Mouse (Mus musculus) mesoderm, embryonic 11.5 days (tissue): ENCODE measurements at regions not wholly inside any gene's neighbourhood (a gene's known extent, or its start where the extent isn't known, plus 50 kb on each side); places are given as distances from the start of the nearest gene placed in this dataset.

Experiments used
- DNase-seq: peaks from one replicate; pipeline ENCODE4 v3.0.0-alpha.2; 2012; ENCODE audit warnings: low read depth, low spot score

DNA sequence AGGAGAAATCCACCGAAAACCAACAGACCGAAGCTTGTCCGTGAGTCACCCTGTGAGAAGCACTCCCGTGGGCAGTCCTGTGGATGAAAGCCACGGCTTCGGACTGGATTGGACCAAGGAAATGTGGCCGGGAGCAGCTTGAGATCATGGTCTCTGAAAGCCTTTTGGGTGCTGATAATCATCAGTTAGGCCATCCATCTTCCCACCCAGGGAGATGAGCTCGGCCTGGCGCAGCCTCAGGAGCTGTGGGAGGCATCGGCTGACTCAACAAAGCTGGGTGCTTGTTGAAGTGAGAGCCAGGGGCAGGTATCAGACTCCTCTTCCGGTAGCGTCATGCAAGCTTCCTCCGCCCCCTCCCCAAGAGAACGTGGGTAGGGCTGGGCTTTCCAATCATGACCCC lies 582.2 kb upstream of the Gm19410 start:
- no peak for DNase-seq

GRCm38 (mm10) chr8:35185165-35185564 lies 580.4 kb upstream of the Gm19410 start:
- no peak for DNase-seq

DNA sequence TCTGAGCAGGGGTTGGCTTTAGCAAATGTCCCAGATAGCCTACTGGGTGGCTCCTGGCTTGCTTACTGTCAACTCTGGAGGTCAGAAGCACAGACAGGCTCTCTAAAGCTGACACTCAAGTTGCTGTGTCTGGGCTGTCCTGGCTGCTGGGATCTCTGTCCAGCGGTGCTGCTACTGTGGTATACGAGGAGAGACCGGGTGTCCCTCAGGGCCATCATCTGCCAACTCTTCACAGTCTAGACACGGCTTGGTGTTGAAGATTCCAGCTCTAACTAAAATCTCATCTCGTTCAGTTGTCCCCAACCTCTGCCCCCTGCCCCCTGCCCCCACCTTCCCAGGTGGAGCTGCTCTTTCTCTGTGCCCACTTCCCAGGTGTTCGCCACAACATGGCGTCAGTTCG lies 577.1 kb upstream of the Gm19410 start:
- DNase-seq = no peak

DNA sequence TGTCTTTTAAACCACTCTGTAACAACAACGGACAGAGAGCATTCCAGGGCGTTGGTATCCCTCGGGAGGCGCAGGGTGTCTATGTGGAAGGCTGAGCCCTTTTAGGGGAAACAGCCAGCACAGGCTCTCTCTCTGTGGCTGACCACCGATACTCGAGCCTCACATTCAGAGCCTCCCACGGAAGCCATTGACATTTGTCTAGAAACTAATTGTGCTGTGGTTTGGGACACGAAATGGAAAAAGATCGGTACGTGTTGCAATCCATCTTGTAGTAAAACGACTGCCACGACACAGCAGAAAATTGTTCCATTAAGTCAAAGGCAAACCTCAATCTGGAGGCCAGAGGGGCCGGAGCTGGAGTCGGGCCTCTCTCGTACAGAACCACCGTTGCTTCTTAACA lies 575.9 kb upstream of the Gm19410 start:
- no peak for DNase-seq

- no peak for DNase-seq
Observed at GRCm38 (mm10) chr8:35192515-35192914, 573.1 kb upstream of the Gm19410 start.

DNA sequence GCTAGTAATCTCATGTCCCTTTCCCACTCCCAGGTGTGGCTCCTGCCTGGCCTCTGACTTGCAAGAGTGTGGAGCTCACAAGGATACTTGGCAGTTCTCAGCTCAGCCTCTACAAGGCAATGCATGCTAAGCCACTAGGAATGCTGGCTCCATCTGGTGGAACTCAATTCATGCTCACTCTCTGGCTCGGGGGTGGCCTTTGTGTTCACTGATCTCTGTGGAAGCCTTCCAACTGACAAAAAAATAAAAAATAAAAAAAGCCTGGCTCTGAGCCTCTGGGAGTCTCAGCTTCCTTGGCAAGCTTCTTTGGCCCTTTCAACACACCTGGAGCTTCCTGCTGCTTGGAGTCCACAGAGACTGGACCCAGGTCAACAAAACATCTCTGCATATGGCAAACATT lies 571.8 kb upstream of the Gm19410 start:
- no peak for DNase-seq

DNA sequence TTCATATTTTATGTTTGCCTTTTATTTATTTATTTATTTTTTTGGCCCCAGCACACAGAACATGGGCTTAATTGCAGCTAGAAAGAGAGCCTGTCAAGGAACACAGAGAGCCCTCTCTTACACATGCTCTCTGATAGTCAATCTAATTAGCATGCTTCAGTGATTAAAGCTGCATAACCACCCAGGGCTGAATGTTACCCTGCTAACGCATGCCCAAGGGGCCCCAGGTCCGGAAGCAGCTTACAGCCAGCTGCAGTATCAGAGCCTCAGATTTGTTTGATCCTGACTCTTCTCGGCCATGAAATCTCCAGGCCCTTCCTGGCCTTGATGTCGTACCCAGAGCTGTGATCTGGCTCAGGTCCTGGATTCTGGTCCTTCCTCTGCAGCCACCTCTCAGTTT lies 569.4 kb upstream of the Gm19410 start:
- DNase-seq = no peak

DNA sequence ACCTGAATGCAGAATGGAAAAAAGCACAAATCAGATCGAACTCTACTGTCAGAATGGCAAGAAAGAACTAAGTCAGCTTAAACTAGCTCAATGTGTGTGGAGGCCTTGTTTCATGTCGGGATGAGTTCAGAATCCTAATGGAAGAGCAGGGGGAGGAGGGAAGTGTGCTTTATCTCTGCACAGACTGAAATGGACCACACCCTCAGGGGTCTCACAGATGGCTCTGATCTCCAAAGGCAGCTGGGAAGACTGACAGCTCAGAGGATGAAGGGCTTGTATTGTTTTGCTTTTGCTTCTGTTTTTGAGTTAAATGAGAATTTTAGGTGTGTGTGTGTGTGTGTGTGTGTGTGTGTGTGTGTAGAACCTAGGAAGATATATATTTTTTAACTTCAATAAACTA lies 566.8 kb upstream of the Gm19410 start:
- DNase-seq = no peak

DNA sequence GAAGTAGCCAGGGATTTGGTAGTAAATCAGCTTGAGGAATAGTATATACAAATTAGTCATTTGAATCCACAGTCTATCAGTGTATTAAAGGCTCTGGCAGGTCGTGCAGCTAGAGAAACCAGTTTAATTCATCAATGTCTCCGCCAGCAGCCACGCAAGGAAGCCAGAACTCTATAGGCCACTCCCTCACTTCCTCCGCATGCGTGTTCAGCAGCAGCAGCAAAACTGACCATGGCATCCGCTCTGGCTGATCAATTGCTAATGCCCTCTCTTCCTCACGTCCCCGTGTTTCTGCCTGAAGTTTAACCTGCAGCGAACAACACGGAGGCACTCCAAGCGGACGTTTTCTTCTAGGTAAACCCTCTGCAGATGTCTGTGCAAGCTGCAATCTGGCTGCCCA lies 564.2 kb upstream of the Gm19410 start:
- no peak for DNase-seq

GRCm38 (mm10) chr8:35204971-35205370 lies 560.6 kb upstream of the Gm19410 start:
- DNase-seq = no peak

DNA sequence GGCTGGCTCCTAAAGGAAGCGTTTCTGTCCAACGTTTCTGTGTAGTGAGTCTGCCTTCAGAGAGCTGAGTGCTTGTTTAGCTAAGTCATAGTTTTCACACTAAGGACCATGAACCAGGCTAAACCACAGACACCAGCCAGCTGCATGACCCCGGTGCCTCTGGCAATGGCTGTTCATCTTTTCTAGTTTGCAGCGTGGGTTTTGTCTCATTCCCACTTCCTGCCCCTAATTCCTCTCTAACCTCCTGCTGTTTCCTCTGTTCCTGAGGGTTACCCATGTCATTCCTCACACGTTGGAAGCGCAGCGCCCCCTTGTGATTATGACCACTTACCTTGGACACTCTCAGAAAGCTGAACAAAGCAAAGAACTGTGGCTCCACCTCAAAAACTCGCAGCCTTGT lies 560.1 kb upstream of the Gm19410 start:
- peak; percentile 59 for DNase-seq

- DNase-seq = no peak
Observed at GRCm38 (mm10) chr8:35206271-35206670, 559.3 kb upstream of the Gm19410 start.

GRCm38 (mm10) chr8:35208357-35208756 lies 557.2 kb upstream of the Gm19410 start:
- no peak for DNase-seq

DNA sequence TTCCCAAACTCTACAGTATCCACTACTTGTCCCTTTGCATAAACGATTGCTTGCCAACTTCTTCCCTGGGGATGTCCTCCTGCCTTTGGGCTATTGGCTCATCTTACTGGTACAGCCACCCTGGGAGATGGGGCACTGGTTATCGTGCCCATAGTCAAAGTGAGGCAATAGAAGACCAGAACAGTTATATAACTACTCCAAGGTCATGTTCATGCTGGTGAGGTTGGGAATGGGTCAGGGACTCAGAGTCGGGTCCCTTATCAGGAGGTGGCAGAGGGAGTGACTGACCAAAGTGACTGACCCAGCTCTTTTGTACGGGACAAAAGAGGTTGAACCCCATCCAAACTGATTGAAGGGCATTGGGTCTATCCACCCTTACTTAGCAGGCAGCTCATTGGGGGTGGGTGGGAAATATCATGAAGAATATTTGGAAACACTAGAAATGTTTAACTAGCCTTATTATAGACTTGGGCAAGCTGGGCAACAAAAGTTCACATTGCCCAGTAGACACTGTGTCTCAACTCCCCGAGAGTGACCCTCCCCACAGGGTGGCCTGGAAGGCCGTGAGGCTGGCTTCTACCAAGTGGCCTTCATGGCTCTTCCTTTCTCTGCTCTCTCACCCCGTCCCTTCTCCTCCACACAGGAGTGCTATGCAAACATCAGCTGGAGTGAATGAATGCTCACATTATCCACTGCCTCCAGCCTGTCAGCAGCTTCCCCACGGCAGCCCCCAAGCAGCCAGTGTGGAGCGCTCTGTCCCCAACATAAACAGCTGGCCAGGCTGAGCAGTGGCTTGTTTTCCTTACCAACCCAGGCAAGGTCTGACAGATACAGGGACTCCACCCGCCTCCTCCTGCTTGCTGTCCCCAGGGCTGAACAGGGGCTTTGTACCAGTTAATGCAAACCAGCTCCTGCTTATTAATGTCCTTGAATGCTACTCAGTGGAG lies 553.8 kb upstream of the Gm19410 start:
- peak; percentile 41 for DNase-seq

GRCm38 (mm10) chr8:35213515-35213914 lies 552.1 kb upstream of the Gm19410 start:
- DNase-seq = no peak

DNA sequence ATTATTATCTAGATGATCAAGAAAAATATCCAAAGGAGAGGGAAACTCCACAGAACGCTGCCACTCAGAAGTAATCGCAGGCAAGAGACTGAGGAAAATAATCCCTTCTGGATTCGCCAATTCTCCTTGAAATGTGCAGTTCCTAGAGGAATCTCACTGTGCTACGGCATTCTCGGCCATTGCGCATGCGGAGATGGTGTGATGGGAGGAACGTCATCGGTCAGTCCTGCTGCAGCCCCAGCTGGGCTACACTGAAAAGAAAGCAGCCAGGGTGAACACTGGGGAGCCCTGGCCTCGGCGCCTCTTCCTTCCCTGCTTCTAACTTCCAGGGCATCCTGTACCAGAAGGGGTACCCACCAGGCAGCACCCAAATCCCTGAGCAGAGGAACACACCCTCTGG lies 548.0 kb upstream of the Gm19410 start:
- DNase-seq = no peak

DNA sequence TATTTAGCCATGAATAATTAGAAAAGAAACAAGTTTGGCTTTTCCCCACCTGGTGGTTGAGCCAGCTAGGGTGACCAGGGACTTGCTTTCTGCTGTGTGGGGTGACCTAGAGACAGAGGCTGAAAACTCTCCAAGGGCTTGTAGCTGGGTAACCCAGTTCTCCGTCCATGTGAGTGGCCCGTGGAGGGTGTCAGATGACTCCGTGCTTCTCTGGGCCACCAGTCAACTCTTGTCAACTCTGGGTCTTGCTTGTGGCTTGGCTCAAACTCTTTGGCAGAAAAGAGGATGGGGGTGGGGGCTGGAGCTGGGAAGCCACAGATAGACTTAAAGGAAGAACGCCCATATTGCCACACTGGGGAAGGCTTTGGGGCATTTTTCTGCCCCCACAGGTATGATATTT lies 547.3 kb upstream of the Gm19410 start:
- DNase-seq = no peak

- no peak for DNase-seq
Observed at GRCm38 (mm10) chr8:35224053-35224924, 541.3 kb upstream of the Gm19410 start.

GRCm38 (mm10) chr8:35224925-35225244 lies 540.7 kb upstream of the Gm19410 start:
- no peak for DNase-seq

DNA sequence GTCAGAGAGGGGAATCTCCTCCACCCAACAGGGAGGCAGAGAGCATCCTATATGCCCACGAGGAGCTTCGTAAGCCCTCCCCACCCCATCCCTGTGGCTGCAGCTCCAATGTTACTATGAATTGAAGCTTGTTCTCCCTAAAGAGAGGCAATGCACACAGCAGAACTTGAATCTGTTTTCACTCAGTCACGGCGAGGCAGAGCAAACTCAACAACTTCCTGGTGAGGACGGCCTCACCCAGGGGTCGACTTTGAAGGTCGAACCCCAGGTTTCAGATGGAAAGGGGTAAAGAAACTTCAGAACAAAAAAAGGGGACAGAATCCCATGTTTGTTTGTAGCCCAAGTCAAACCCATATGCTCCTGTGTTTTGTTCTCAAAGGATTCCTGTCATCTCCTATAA lies 538.5 kb upstream of the Gm19410 start:
- DNase-seq = peak; percentile 41

DNA sequence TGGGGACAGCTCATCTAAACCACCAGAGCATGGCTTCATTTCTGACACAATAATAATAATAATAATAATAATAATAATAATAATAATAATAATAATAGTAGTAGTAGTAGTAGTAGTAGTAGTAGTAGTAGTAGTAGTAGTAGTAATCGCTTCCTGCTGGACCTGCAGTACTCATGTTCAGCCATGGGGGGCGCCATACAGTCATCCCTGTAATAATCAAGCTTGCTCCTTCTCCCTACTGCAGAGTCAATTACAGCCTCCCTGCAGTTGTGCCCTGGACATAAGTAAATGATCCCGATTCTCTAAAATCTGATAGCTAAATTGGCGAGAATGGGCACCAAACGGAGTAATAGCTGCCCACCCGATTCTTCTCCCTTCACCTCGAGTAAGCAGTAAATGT lies 537.1 kb upstream of the Gm19410 start:
- DNase-seq = no peak

GRCm38 (mm10) chr8:35233520-35234186 lies 531.9 kb upstream of the Gm19410 start:
- DNase-seq = no peak
